Mouse (Mus musculus) bone marrow macrophage, adult 2 months (primary cell): Measurements from ENCODE around the gene Poc1a.

Experiments used
- CTCF ChIP-seq: IDR thresholded peaks from 2 replicates; pipeline ENCODE4 v1.5.1; 2012; ENCODE audit warnings: low read depth, mild to moderate bottlenecking, low read length, moderate library complexity
- POLR2A ChIP-seq: IDR thresholded peaks from 2 replicates; pipeline ENCODE4 v1.6.1; 2012; ENCODE audit warnings: mild to moderate bottlenecking, low read depth, low read length, borderline replicate concordance

- no peak for TF ChIP-seq POLR2A
- TF ChIP-seq CTCF = no peak
These were observed 47.9 kb upstream of the Poc1a start for GRCm38 (mm10) chr9:106232956-106233355.
